Mouse (Mus musculus): ENCODE data around the gene Klf12.

Gene Klf12

GRCm38 (mm10) chr14:100132479-100132878 lies 152.0 kb downstream of the Klf12 start:
- DNase-seq (ENCODE audit: low read depth): no peak

- no peak for DNase-seq (ENCODE audit: low read depth)
These were observed 158.4 kb downstream of the Klf12 start for GRCm38 (mm10) chr14:100126126-100126525.

- DNase-seq (ENCODE audit: low read depth): no peak
These were observed 163.4 kb downstream of the Klf12 start for GRCm38 (mm10) chr14:100121075-100121474.

- no peak for DNase-seq (ENCODE audit: low read depth)
These were observed 164.6 kb downstream of the Klf12 start for GRCm38 (mm10) chr14:100119866-100120265.

- DNase-seq (ENCODE audit: low read depth): no peak
These were observed 171.1 kb downstream of the Klf12 start for GRCm38 (mm10) chr14:100113419-100113818.

- no peak for DNase-seq (ENCODE audit: low read depth)
These were observed 172.7 kb downstream of the Klf12 start for GRCm38 (mm10) chr14:100111735-100112134.

- DNase-seq (ENCODE audit: low read depth): no peak
These were observed 174.9 kb downstream of the Klf12 start for GRCm38 (mm10) chr14:100109563-100109962.

- DNase-seq (ENCODE audit: low read depth): no peak
These were observed 178.9 kb downstream of the Klf12 start for GRCm38 (mm10) chr14:100105570-100105969.

GRCm38 (mm10) chr14:100104818-100105217 lies 179.7 kb downstream of the Klf12 start:
- no peak for DNase-seq (ENCODE audit: low read depth)

GRCm38 (mm10) chr14:100103818-100104217 lies 180.7 kb downstream of the Klf12 start:
- no peak for DNase-seq (ENCODE audit: low read depth)

- DNase-seq (ENCODE audit: low read depth): no peak
These were observed 187.0 kb downstream of the Klf12 start for GRCm38 (mm10) chr14:100097208-100098189.

GRCm38 (mm10) chr14:100095730-100096129 lies 188.7 kb downstream of the Klf12 start:
- DNase-seq (ENCODE audit: low read depth): no peak

GRCm38 (mm10) chr14:100090517-100090916 lies 194.0 kb downstream of the Klf12 start:
- no peak for DNase-seq (ENCODE audit: low read depth)

- no peak for DNase-seq (ENCODE audit: low read depth)
These were observed 204.9 kb downstream of the Klf12 start for GRCm38 (mm10) chr14:100079620-100080019.

- no peak for DNase-seq (ENCODE audit: low read depth)
These were observed 211.9 kb downstream of the Klf12 start for GRCm38 (mm10) chr14:100072431-100073195.

GRCm38 (mm10) chr14:100069543-100070090 lies 214.9 kb downstream of the Klf12 start:
- DNase-seq (ENCODE audit: low read depth): no peak

- no peak for DNase-seq (ENCODE audit: low read depth)
These were observed 215.8 kb downstream of the Klf12 start for GRCm38 (mm10) chr14:100068715-100069114.

GRCm38 (mm10) chr14:100062516-100062915 lies 222.0 kb downstream of the Klf12 start:
- no peak for DNase-seq (ENCODE audit: low read depth)

GRCm38 (mm10) chr14:100054150-100054549 lies 230.3 kb downstream of the Klf12 start:
- no peak for DNase-seq (ENCODE audit: low read depth)

GRCm38 (mm10) chr14:100053456-100053855 lies 231.0 kb downstream of the Klf12 start:
- DNase-seq (ENCODE audit: low read depth): no peak

- no peak for DNase-seq (ENCODE audit: low read depth)
These were observed 231.6 kb downstream of the Klf12 start for GRCm38 (mm10) chr14:100052876-100053275.

GRCm38 (mm10) chr14:100045431-100045830 lies 239.0 kb downstream of the Klf12 start:
- DNase-seq (ENCODE audit: low read depth): no peak

GRCm38 (mm10) chr14:100041823-100042222 lies 242.7 kb downstream of the Klf12 start:
- DNase-seq (ENCODE audit: low read depth): no peak

Measured in c-Kit-positive CD71-positive TER-119-negative erythroid progenitor cells, embryonic 14.5 days (primary cell).